ENCODE assay signal across 7 mouse cellular contexts in the genomic region with DNA sequence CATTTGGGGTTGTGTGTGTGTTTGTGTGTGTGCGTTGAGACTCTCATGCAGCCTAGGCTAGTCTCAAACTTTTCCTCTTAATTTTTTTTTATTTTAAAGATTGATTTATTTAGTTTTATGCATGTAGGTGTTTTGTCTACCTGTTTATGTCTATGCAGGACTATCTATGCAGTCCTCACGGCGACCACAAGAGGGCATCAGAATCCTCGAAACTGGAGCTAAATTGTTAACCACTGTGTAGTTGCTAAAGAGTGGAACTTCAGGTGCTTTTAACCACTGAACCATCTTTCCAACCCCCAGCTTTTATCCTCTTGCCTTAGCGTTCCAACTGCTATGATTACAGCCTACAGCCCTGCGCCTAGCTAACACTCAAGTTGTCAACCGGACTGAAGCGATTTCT. TPM values are rescaled to one million over a fixed set of nuclear protein-coding genes. Genes with fewer than 3 reads are reported as not detected.
DNase-seq lines count a peak whose midpoint lies in the region; ATAC-seq and TF ChIP-seq lines count a peak whose summit lies in the region.

No protein-coding gene starts in this region.

- H3K27me3 ChIP-seq in E14TG2a.4 (ENCODE audit: insufficient read depth, low read length): no peaks in the 10 kb centered on the region
- no peaks in the 10 kb centered on the region for H3K27me3 ChIP-seq in midbrain, embryonic 12.5 days

- peak; percentile 28; the same call in 1 of the 2 replicates for TF ChIP-seq CTCF in E14TG2a.4 (conservative IDR thresholded peaks at IDR 0.05; ENCODE audit: low read length)

- WGBS in midbrain, embryonic 12.5 days: 51% methylated on average over 8 of the region's 8 CpGs

- no peak overlapping the region for H3K27ac ChIP-seq in midbrain, embryonic 12.5 days (replicated peaks)

- H3K36me3 ChIP-seq in E14TG2a.4 (ENCODE audit: insufficient read depth, low read length): peaks cover 14% of the 10 kb centered on the region
- no peaks in the 10 kb centered on the region for H3K36me3 ChIP-seq in midbrain, embryonic 12.5 days

- no peak overlapping the region for H3K4me3 ChIP-seq in E14TG2a.4 (replicated peaks; ENCODE audit: low read length)
- H3K4me3 ChIP-seq in midbrain, embryonic 12.5 days: no peak overlapping the region

- no peak overlapping the region for H3K9ac ChIP-seq in midbrain, embryonic 12.5 days (replicated peaks)

- peak; percentile 49; the same call in 1 of the 2 replicates for ATAC-seq in midbrain, embryonic 12.5 days (ENCODE audit: low FRiP score, low read depth)

- no peak overlapping the region for H3K4me2 ChIP-seq in midbrain, embryonic 12.5 days (replicated peaks)

- H3K9me3 ChIP-seq in E14TG2a.4 (ENCODE audit: low read length): peaks cover 22% of the 10 kb centered on the region
- H3K9me3 ChIP-seq in midbrain, embryonic 12.5 days: no peaks in the 10 kb centered on the region

- DNase-seq in ZHBTc4 (ENCODE audit: low read depth, low spot score): peak; percentile 81
- DNase-seq in embryo, embryonic 9.5 days (ENCODE audit: extremely low spot score): peak; percentile 54
- peak; percentile 71 for DNase-seq in heart, postnatal 4 days
- peak; percentile 61 to 76 for DNase-seq in left cerebral cortex, adult 18-20 months (ENCODE audit: low spot score in 2 of 2)
- peak; percentile 3 for DNase-seq in telencephalon, adult 2 months (ENCODE audit: low read depth, low spot score)

- no peaks in the 10 kb centered on the region for H3K4me1 ChIP-seq in E14TG2a.4 (replicated peaks; ENCODE audit: low read depth, low read length)
- no peaks in the 10 kb centered on the region for H3K4me1 ChIP-seq in midbrain, embryonic 12.5 days

RNA-seq across cellular contexts. Expression of a gene that starts 4.1 kb away (rescaled TPM):
- not detected for total RNA-seq in heart, postnatal 4 days (2021)
- total RNA-seq in left cerebral cortex, adult 18-20 months (2021): not detected
- not detected in 2 replicates for polyA plus RNA-seq in midbrain, embryonic 12.5 days (2016; fragmentation: Nextera tagmentation; extraction: Ambion mirVana)

RNA-seq across cellular contexts. Expression of a gene that starts 4.2 kb away (rescaled TPM):
- not detected for total RNA-seq in heart, postnatal 4 days (2021)
- not detected for total RNA-seq in left cerebral cortex, adult 18-20 months (2021)
- polyA plus RNA-seq in midbrain, embryonic 12.5 days (2016; fragmentation: Nextera tagmentation; extraction: Ambion mirVana): not detected in 2 replicates

RNA-seq across cellular contexts. Expression of a gene that starts 14.7 kb away (rescaled TPM):
- 1 to 10 TPM; 1.5 to 1.7 TPM for total RNA-seq in heart, postnatal 4 days (2021)
- not detected for total RNA-seq in left cerebral cortex, adult 18-20 months (2021)
- 0.75 and 1.6 TPM in 2 replicates for polyA plus RNA-seq in midbrain, embryonic 12.5 days (2016; fragmentation: Nextera tagmentation; extraction: Ambion mirVana)

RNA-seq across cellular contexts. Expression of a gene that starts 34.9 kb away (rescaled TPM):
- not detected for total RNA-seq in heart, postnatal 4 days (2021)
- total RNA-seq in left cerebral cortex, adult 18-20 months (2021): not detected
- polyA plus RNA-seq in midbrain, embryonic 12.5 days (2016; fragmentation: Nextera tagmentation; extraction: Ambion mirVana): not detected in 2 replicates

RNA-seq across cellular contexts. Expression of a gene that starts 52.3 kb away (rescaled TPM):
- total RNA-seq in heart, postnatal 4 days (2021): not detected
- total RNA-seq in left cerebral cortex, adult 18-20 months (2021): not detected
- not detected in 2 replicates for polyA plus RNA-seq in midbrain, embryonic 12.5 days (2016; fragmentation: Nextera tagmentation; extraction: Ambion mirVana)

Comparison
In these comparisons a context has a peak if more than half of its experiments do, and no peak if none do; other contexts are left out.
1. DNase-seq: peak in every context shown above with its lines; median percentile 81 in ZHBTc4; 71 in heart, postnatal 4 days; 68 in left cerebral cortex, adult 18-20 months; 54 in embryo, embryonic 9.5 days; 3 in telencephalon, adult 2 months.